18 mouse cellular contexts compared by ENCODE assay signal in genomic region chr3:49643871-49644270, GRCm38 (mm10).
A peak's percentile ranks its signal among the peaks of the same experiment; 100 is the strongest.
DNase-seq lines count a peak whose midpoint lies in the region; ATAC-seq and TF ChIP-seq lines count a peak whose summit lies in the region.
"Had no signal": no experiment of that assay in that cellular context is flagged by ENCODE, and none has a peak within 500 bp of the region (broad histone marks: within the 10 kb centered on the region; RNA-seq: fewer than 3 reads in every experiment).

No protein-coding gene starts in this region.

- no peak for DNase-seq in gastrocnemius, adult 2 months
- DNase-seq in gastrocnemius, postnatal 10 days: no peak
- DNase-seq in left cerebral cortex, postnatal 4 days: peak; percentile 2
- no peak for DNase-seq in left cerebral cortex, postnatal 10 days (ENCODE audit: extremely low spot score in 1 of 2, low spot score in 2 of 2)
- no peak for DNase-seq in embryonic facial prominence, embryonic 11.5 days (ENCODE audit: low spot score)
- DNase-seq in left cerebral cortex, postnatal 14 days (ENCODE audit: low spot score in 2 of 2): no peak
- no peak for DNase-seq in layer of hippocampus, postnatal 14 days (ENCODE audit: low spot score in 2 of 2)
- DNase-seq: B cell, adult 2 months; cerebellum, adult 11-12 months; kidney, adult 8-10 months; kidney, postnatal 4 days; lung, postnatal 14 days; retina, postnatal 1 day had no signal

- H3K27me3 ChIP-seq in embryonic facial prominence, embryonic 11.5 days (ENCODE audit: control insufficient read depth, insufficient read depth, low read length): no peaks in the 10 kb centered on the region
- H3K27me3 ChIP-seq in limb, embryonic 13.5 days: no peaks in the 10 kb centered on the region
- H3K27me3 ChIP-seq: hindbrain, embryonic 13.5 days; liver, embryonic 15.5 days had no signal

- H3K27ac ChIP-seq in gastrocnemius, adult 2 months: peak overlapping the region; percentile 58
- peak overlapping the region; percentile 28; the same call in 1 of the 2 replicates for H3K27ac ChIP-seq in embryonic facial prominence, embryonic 11.5 days (replicated peaks; ENCODE audit: low read depth, low read length)
- H3K27ac ChIP-seq in limb, embryonic 13.5 days: peak overlapping the region; percentile 49; the same call in 1 of the 2 replicates
- H3K27ac ChIP-seq: hindbrain, embryonic 13.5 days; liver, embryonic 15.5 days had no signal

- TF ChIP-seq CTCF in gastrocnemius, adult 2 months (IDR thresholded peaks at IDR 0.05): no peak

- H3K4me1 ChIP-seq in embryonic facial prominence, embryonic 11.5 days (ENCODE audit: control insufficient read depth, insufficient read depth, low read length): no peaks in the 10 kb centered on the region
- peaks cover 28% of the 10 kb centered on the region for H3K4me1 ChIP-seq in limb, embryonic 13.5 days
- H3K4me1 ChIP-seq: hindbrain, embryonic 13.5 days; liver, embryonic 15.5 days had no signal

- no peaks in the 10 kb centered on the region for H3K9me3 ChIP-seq in embryonic facial prominence, embryonic 11.5 days (replicated peaks; ENCODE audit: control insufficient read depth, low read length)
- no peaks in the 10 kb centered on the region for H3K9me3 ChIP-seq in limb, embryonic 13.5 days
- H3K9me3 ChIP-seq: hindbrain, embryonic 13.5 days; liver, embryonic 15.5 days had no signal

- intact Hi-C loops in gastrocnemius, adult 2 months (cut with DNase I): no loop called here
- intact Hi-C loops in left cerebral cortex, postnatal 4 days (cut with DNase I): no loop called here
- intact Hi-C loops in left cerebral cortex, postnatal 10 days (cut with DNase I): no loop called here
- intact Hi-C loops in left cerebral cortex, postnatal 14 days (cut with DNase I): no loop called here

- ATAC-seq in embryonic facial prominence, embryonic 11.5 days (replicated peaks; ENCODE audit: insufficient number of reproducible peaks, low FRiP score, low TSS enrichment, low read depth): no peak
- ATAC-seq in limb, embryonic 13.5 days (ENCODE audit: low FRiP score, low read depth): no peak
- ATAC-seq: activated CD4-positive, CD25-positive, alpha-beta regulatory T cell, adult 4 months had no signal

- H3K4me3 ChIP-seq in gastrocnemius, adult 2 months: no peak overlapping the region
- H3K4me3 ChIP-seq in embryonic facial prominence, embryonic 11.5 days (ENCODE audit: low read depth, low read length): no peak overlapping the region
- H3K4me3 ChIP-seq in limb, embryonic 13.5 days: no peak overlapping the region
- H3K4me3 ChIP-seq: hindbrain, embryonic 13.5 days; liver, embryonic 15.5 days had no signal

- H3K4me2 ChIP-seq in embryonic facial prominence, embryonic 11.5 days (ENCODE audit: low read depth, low read length): no peak overlapping the region
- H3K4me2 ChIP-seq in limb, embryonic 13.5 days (replicated peaks): no peak overlapping the region
- H3K4me2 ChIP-seq: hindbrain, embryonic 13.5 days; liver, embryonic 15.5 days had no signal

- H3K9ac ChIP-seq in embryonic facial prominence, embryonic 11.5 days (replicated peaks; ENCODE audit: low read length): no peak overlapping the region
- H3K9ac ChIP-seq in limb, embryonic 13.5 days: no peak overlapping the region
- H3K9ac ChIP-seq: hindbrain, embryonic 13.5 days; liver, embryonic 15.5 days had no signal

- no peaks in the 10 kb centered on the region for H3K36me3 ChIP-seq in embryonic facial prominence, embryonic 11.5 days (replicated peaks; ENCODE audit: control insufficient read depth, insufficient read depth, low read depth, low read length)
- H3K36me3 ChIP-seq in limb, embryonic 13.5 days: no peaks in the 10 kb centered on the region
- H3K36me3 ChIP-seq: G1E; hindbrain, embryonic 13.5 days; liver, embryonic 15.5 days had no signal

- 87% methylated on average over 8 of the region's 8 CpGs for WGBS in embryonic facial prominence, embryonic 11.5 days
- WGBS in limb, embryonic 13.5 days: 93% methylated on average over 8 of the region's 8 CpGs
